Mouse (Mus musculus) cerebellum, adult 2 months (tissue): ENCODE results near the gene Cdk8.

Source experiments
- CTCF ChIP-seq: fragments of 200-500 bp; IDR thresholded peaks from 2 replicates; pipeline ENCODE4 v1.5.1; 2011; ENCODE audit warnings: low read depth, mild to moderate bottlenecking, control low read depth, low read length, moderate library complexity, borderline replicate concordance; ENCODE audit not compliant: insufficient read depth
- POLR2A ChIP-seq: fragments of 200-500 bp; IDR thresholded peaks from 2 replicates; pipeline ENCODE4 v1.6.1; 2011; ENCODE audit warnings: low read length, control low read depth, borderline replicate concordance; ENCODE audit not compliant: insufficient read depth

DNA sequence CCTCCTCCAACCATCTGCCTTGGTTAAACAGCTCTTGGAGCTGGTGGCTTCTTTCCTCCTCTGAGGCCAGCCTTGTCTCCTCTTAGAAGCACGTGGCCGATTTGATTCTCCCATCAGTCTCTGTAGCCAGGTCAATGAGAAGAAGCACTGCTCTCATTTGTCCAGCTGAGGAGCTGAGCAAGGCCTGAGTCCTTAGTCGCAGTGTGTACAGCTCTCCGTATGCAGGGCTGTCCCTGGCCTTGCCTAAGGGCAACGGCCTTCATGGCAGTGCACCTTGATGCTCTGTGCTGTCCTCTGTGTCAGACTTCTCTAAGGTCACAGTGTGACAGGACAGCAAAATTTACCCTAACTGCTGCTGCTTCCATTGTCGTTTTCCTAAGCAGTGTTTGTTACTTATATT lies 52.9 kb downstream of the Cdk8 start:
- TF ChIP-seq POLR2A, result no peak
- TF ChIP-seq CTCF, result no peak
